Mouse (Mus musculus) lung, postnatal 25 days (tissue): ENCODE data around the gene Gm8300.
"Not testable (repeated sequence)": the region's sequence is repeated elsewhere in the genome, so short reads cannot be mapped to it uniquely, and the experiment has no call there.

Experiments
- DNase-seq: peaks from one replicate; pipeline ENCODE4 v3.0.0; 2022; ENCODE audit warnings: low spot score

The Gm8300 gene

GRCm38 (mm10) chr12:87514016-87514415, at the start of gene Gm8300:
TSS of gene Gm8300 (plus strand) at chr12:87514316.
- not testable (repeated sequence) for DNase-seq

GRCm38 (mm10) chr12:87464678-87465297, 49.3 kb upstream of the Gm8300 start:
- DNase-seq, result no peak

- no peak for DNase-seq
Measured at GRCm38 (mm10) chr12:87470263-87471136, 43.6 kb upstream of the Gm8300 start.

GRCm38 (mm10) chr12:87471421-87471963, 42.6 kb upstream of the Gm8300 start:
- DNase-seq, result peak; percentile 67

- peak; percentile 96 for DNase-seq
Measured at GRCm38 (mm10) chr12:87471964-87472786, 41.9 kb upstream of the Gm8300 start, which contains the start of gene Snw1. TSS of gene Snw1 (minus strand) at chr12:87472274.

GRCm38 (mm10) chr12:87474756-87475155, 39.4 kb upstream of the Gm8300 start:
- no peak for DNase-seq

- DNase-seq, result not testable (repeated sequence)
Measured at GRCm38 (mm10) chr12:87482482-87482881, 31.6 kb upstream of the Gm8300 start.

- DNase-seq, result not testable (repeated sequence)
Measured at GRCm38 (mm10) chr12:87488683-87489082, 25.4 kb upstream of the Gm8300 start.

- DNase-seq, result not testable (repeated sequence)
Measured at GRCm38 (mm10) chr12:87494421-87494820, 19.7 kb upstream of the Gm8300 start, which contains the start of gene Gm5788. TSS of gene Gm5788 (plus strand) at chr12:87494721.

- DNase-seq, result not testable (repeated sequence)
Measured at GRCm38 (mm10) chr12:87519616-87520015, 5.5 kb downstream of the Gm8300 start.

GRCm38 (mm10) chr12:87543927-87544326, 29.8 kb downstream of the Gm8300 start:
- DNase-seq, result no peak

GRCm38 (mm10) chr12:87550628-87551027, 36.5 kb downstream of the Gm8300 start:
- DNase-seq, result not testable (repeated sequence)
